Mouse (Mus musculus): ENCODE data around the gene Dnajb5.

Dnajb5 gene

GRCm38 (mm10) chr4:42945043-42945442 lies 4.6 kb upstream of the Dnajb5 start:
- DNase-seq = no peak

- no peak for DNase-seq
Observed at GRCm38 (mm10) chr4:42945445-42945844, 4.2 kb upstream of the Dnajb5 start.

- DNase-seq = peak; percentile 66
Observed at GRCm38 (mm10) chr4:42945952-42946351, 3.7 kb upstream of the Dnajb5 start.

- no peak for DNase-seq
Observed at GRCm38 (mm10) chr4:42946733-42947290, 2.8 kb upstream of the Dnajb5 start.

GRCm38 (mm10) chr4:42948527-42948926 lies 1.1 kb upstream of the Dnajb5 start:
- no peak for DNase-seq

GRCm38 (mm10) chr4:42949051-42949675 lies 451 bp upstream of the Dnajb5 start:
- DNase-seq = no peak

GRCm38 (mm10) chr4:42950065-42950558 lies 498 bp downstream of the Dnajb5 start:
- DNase-seq = peak; percentile 94

- DNase-seq = no peak
Observed at GRCm38 (mm10) chr4:42951206-42952195, 1.9 kb downstream of the Dnajb5 start.

GRCm38 (mm10) chr4:42952563-42952962 lies 2.9 kb downstream of the Dnajb5 start:
- no peak for DNase-seq

GRCm38 (mm10) chr4:42953435-42954094 lies 4.0 kb downstream of the Dnajb5 start:
- DNase-seq = no peak

GRCm38 (mm10) chr4:42954297-42954696 lies 4.7 kb downstream of the Dnajb5 start:
- peak; percentile 73 for DNase-seq

GRCm38 (mm10) chr4:42955200-42955599 lies 5.6 kb downstream of the Dnajb5 start:
- DNase-seq = no peak

- no peak for DNase-seq
Observed at GRCm38 (mm10) chr4:42956581-42956980, 7.0 kb downstream of the Dnajb5 start.

- no peak for DNase-seq
Observed at GRCm38 (mm10) chr4:42957306-42957705, 7.7 kb downstream of the Dnajb5 start.

GRCm38 (mm10) chr4:42957979-42958378 lies 8.4 kb downstream of the Dnajb5 start:
- DNase-seq = no peak

GRCm38 (mm10) chr4:42958942-42959341 lies 9.3 kb downstream of the Dnajb5 start:
- DNase-seq = no peak

GRCm38 (mm10) chr4:42959382-42959781 lies 9.8 kb downstream of the Dnajb5 start:
- DNase-seq = no peak

GRCm38 (mm10) chr4:42961592-42961991 lies 12.0 kb downstream of the Dnajb5 start:
- peak; percentile 78 for DNase-seq

- peak; percentile 65 for DNase-seq
Observed at GRCm38 (mm10) chr4:42963480-42963879, 13.9 kb downstream of the Dnajb5 start.

- DNase-seq = peak; percentile 58
Observed at GRCm38 (mm10) chr4:42965039-42965719, 15.6 kb downstream of the Dnajb5 start.

- DNase-seq = no peak
Observed at GRCm38 (mm10) chr4:42969304-42969703, 19.7 kb downstream of the Dnajb5 start, which contains the start of gene 1700022I11Rik. Gene 1700022I11Rik, plus strand, starts transcription at chr4:42969604.

GRCm38 (mm10) chr4:42972952-42973351 lies 23.3 kb downstream of the Dnajb5 start:
- DNase-seq = no peak

Measured in thymus, postnatal 4 days (tissue).